Mouse (Mus musculus): Measurements from ENCODE around the gene Il18bp.

DNA sequence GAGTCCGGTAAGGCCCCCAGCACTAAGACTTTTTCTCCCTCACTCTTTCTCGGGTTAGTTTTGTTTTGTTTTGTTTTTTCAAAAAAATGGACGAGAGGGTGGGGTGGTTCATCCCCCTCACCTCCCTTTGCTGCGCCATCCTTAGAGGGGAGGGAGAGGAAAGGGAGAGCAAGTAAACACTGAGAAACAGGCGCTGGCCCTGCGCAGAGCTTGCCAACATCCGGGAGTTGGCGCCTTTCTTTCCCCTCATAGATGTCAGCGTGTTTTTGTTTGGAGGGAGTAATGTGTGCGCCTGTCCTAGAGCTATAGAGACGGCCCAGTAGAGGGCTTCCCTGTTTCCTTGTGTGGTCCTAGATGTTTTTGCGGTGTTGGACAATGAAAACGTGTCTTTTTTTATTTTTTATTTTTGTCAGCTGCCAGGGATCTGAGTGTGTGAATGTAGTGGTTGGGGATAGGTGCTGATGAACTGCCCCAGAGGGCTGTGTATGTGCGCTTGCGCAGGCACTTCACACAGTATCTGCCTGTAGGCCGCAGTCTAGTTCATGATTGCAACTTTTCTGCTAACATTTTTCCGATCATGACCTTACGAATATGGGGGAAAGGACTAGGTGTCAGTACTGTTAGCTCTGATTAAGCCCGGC, 47.5 kb downstream of the Il18bp start:
- TF ChIP-seq EP300 (IDR thresholded peaks at IDR 0.05; ENCODE audit: low read depth in 1 of 2, low read length in 2 of 2): no peak
- no peak for TF ChIP-seq TAL1 (IDR thresholded peaks at IDR 0.05; ENCODE audit: low read length)
- TF ChIP-seq CTCF (IDR thresholded peaks at IDR 0.05 in 2 of 3, conservative IDR thresholded peaks at IDR 0.05 in 1 of 3; ENCODE audit: control insufficient read depth in 1 of 3, insufficient read depth in 1 of 3, low read depth in 2 of 3, low read length in 3 of 3, poor library complexity in 1 of 3, severe bottlenecking in 1 of 3): no peak
- TF ChIP-seq NRF1 (IDR thresholded peaks at IDR 0.05; ENCODE audit: insufficient read depth, low read depth, low read length, poor library complexity, severe bottlenecking): peak; percentile 80
- TF ChIP-seq ELF1 (IDR thresholded peaks at IDR 0.05; ENCODE audit: low read depth, low read length): no peak
- no peak for TF ChIP-seq ETS1 (IDR thresholded peaks at IDR 0.05; ENCODE audit: low read depth, low read length)
- TF ChIP-seq POLR2A (IDR thresholded peaks at IDR 0.05; ENCODE audit: control insufficient read depth in 1 of 2, insufficient read depth in 1 of 2, low read depth in 1 of 2, low read length in 2 of 2, poor library complexity in 1 of 2): no peak; a peak in 1 of 4 replicates
- TF ChIP-seq BHLHE40 (IDR thresholded peaks at IDR 0.05; ENCODE audit: borderline replicate concordance, low read depth, low read length): no peak
